Mouse (Mus musculus): ENCODE measurements around the gene Pink1.

DNA sequence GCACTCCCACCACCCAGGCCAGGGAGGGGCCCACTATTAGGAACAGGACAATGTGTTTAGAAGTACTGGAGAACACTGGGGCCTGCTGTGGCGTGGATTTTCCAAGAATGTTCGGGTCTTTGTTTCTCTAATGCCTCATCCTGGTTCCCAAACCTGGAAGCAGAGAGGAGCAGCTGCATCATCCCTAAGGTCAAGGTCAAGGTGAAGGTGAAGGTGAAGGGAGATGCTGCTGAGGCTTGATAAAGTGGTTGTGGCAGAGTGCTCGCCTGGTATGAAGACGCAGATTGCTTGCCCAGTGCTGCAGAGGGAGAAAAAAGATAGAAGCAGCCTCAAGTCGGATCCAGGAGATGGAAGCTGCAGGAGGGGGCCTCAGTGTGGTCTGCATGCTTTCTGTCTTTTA, 25.7 kb upstream of the Pink1 start:
- TF ChIP-seq CTCF (IDR thresholded peaks at IDR 0.05; ENCODE audit: control insufficient read depth, insufficient read depth, insufficient replicate concordance, low read depth, low read length): no peak
- TF ChIP-seq POLR2A (IDR thresholded peaks at IDR 0.05; ENCODE audit: control insufficient read depth, low read depth, low read length): no peak

Measured in testis, adult 2 months (tissue).